Mouse (Mus musculus) spleen, postnatal 36 days (tissue): ENCODE data around the gene Rab37.

Experiments
- DNase-seq, 2 experiments: peaks; one replicate each; pipeline ENCODE4 v3.0.0; 2022; ENCODE audit warnings: low spot score in 2 of 2, mixed read lengths in 1 of 2

Rab37 gene

GRCm38 (mm10) chr11:115195933-115196332 lies 104.7 kb downstream of the Rab37 start:
- DNase-seq, result no peak

GRCm38 (mm10) chr11:115197558-115197957 lies 106.3 kb downstream of the Rab37 start:
- DNase-seq, result no peak

GRCm38 (mm10) chr11:115198932-115199384 lies 107.7 kb downstream of the Rab37 start:
- DNase-seq, result no peak

- DNase-seq, result no peak
Observed at GRCm38 (mm10) chr11:115200520-115200919, 109.3 kb downstream of the Rab37 start.

GRCm38 (mm10) chr11:115202316-115202715 lies 111.1 kb downstream of the Rab37 start:
- DNase-seq, result peak; percentile 54 to 65

- no peak for DNase-seq
Observed at GRCm38 (mm10) chr11:115202756-115203155, 111.5 kb downstream of the Rab37 start.

GRCm38 (mm10) chr11:115208126-115208525 lies 116.9 kb downstream of the Rab37 start:
- DNase-seq, result no peak

GRCm38 (mm10) chr11:115208776-115209732 lies 117.8 kb downstream of the Rab37 start:
- peak in 1 of 2 experiments; percentile 37 for DNase-seq

- no peak for DNase-seq
Observed at GRCm38 (mm10) chr11:115209958-115210357, 118.7 kb downstream of the Rab37 start.
